Mouse (Mus musculus): Measurements from ENCODE around the gene Bsg. TPM values are rescaled to one million over a fixed set of nuclear protein-coding genes. Genes with fewer than 3 reads are reported as not detected.

Bsg gene
- polyA plus RNA-seq, 1 experiment from 2014 or later, result 985 TPM

GRCm38 (mm10) chr10:79726090-79726489, 21.8 kb downstream of the Bsg start:
- Histone ChIP-seq H3K27me3 (no peaks in the 10 kb centered on the region), H3K4me2 (no peak overlapping the region), H3K36me3 (peaks cover 11% of the 10 kb centered on the region; the same call in 1 of the 2 replicates), H3K9ac (no peak overlapping the region), H3K27ac (replicated peaks) (no peak overlapping the region), H3K9me3 (no peaks in the 10 kb centered on the region), H3K4me3 (no peak overlapping the region), H3K4me1 (replicated peaks) (0 out of 2 replicates have a peak, but pooled peaks cover 5% of the 10 kb centered on the region)
- 32% methylated on average over 11 of the region's 11 CpGs for WGBS
- ATAC-seq (ENCODE audit: low FRiP score, low read depth), result no peak

GRCm38 (mm10) chr10:79728323-79729249, 24.3 kb downstream of the Bsg start:
- WGBS, result 71% methylated on average over 28 of the region's 28 CpGs
- Histone ChIP-seq H3K9me3 (no peaks in the 10 kb centered on the region), H3K27ac (replicated peaks) (no peak overlapping the region), H3K9ac (no peak overlapping the region), H3K36me3 (peaks cover 35% of the 10 kb centered on the region), H3K4me3 (no peak overlapping the region), H3K27me3 (no peaks in the 10 kb centered on the region), H3K4me2 (no peak overlapping the region), H3K4me1 (replicated peaks) (no peaks in the 10 kb centered on the region)
- no peak for ATAC-seq (ENCODE audit: low FRiP score, low read depth)

GRCm38 (mm10) chr10:79729357-79729965, 25.2 kb downstream of the Bsg start:
- 74% methylated on average over 13 of the region's 13 CpGs for WGBS
- H3K9ac ChIP-seq, result no peak overlapping the region
- H3K27me3 ChIP-seq, result no peaks in the 10 kb centered on the region
- ATAC-seq (ENCODE audit: low FRiP score, low read depth), result no peak; the same call in 1 of the 2 replicates
- H3K9me3 ChIP-seq, result no peaks in the 10 kb centered on the region
- H3K36me3 ChIP-seq, result peaks cover 43% of the 10 kb centered on the region
- no peaks in the 10 kb centered on the region for H3K4me1 ChIP-seq (replicated peaks)
- no peak overlapping the region for H3K4me3 ChIP-seq
- no peak overlapping the region for H3K4me2 ChIP-seq
- H3K27ac ChIP-seq (replicated peaks), result no peak overlapping the region

- Histone ChIP-seq H3K4me3 (no peak overlapping the region), H3K9ac (no peak overlapping the region), H3K27me3 (no peaks in the 10 kb centered on the region), H3K4me2 (no peak overlapping the region), H3K36me3 (peaks cover 68% of the 10 kb centered on the region), H3K9me3 (peaks cover 5% of the 10 kb centered on the region; the same call in 1 of the 2 replicates), H3K27ac (replicated peaks) (no peak overlapping the region), H3K4me1 (replicated peaks) (no peaks in the 10 kb centered on the region)
- ATAC-seq (ENCODE audit: low FRiP score, low read depth), result no peak
- WGBS, result 97% methylated on average over 1 of the region's 1 CpGs
Measured at GRCm38 (mm10) chr10:79732500-79732899, 28.2 kb downstream of the Bsg start.

GRCm38 (mm10) chr10:79733847-79734246, 29.6 kb downstream of the Bsg start:
- 92% methylated on average over 15 of the region's 15 CpGs for WGBS
- Histone ChIP-seq H3K4me2 (no peak overlapping the region), H3K27ac (replicated peaks) (no peak overlapping the region), H3K9ac (no peak overlapping the region), H3K4me3 (no peak overlapping the region), H3K36me3 (peaks cover 81% of the 10 kb centered on the region), H3K9me3 (peaks cover 19% of the 10 kb centered on the region), H3K27me3 (no peaks in the 10 kb centered on the region), H3K4me1 (replicated peaks) (no peaks in the 10 kb centered on the region)
- ATAC-seq (ENCODE audit: low FRiP score, low read depth), result no peak

- Histone ChIP-seq H3K9me3 (peaks cover 33% of the 10 kb centered on the region), H3K4me3 (no peak overlapping the region), H3K9ac (no peak overlapping the region), H3K27me3 (no peaks in the 10 kb centered on the region), H3K4me1 (replicated peaks) (no peaks in the 10 kb centered on the region), H3K36me3 (peaks cover 96% of the 10 kb centered on the region), H3K27ac (replicated peaks) (no peak overlapping the region), H3K4me2 (no peak overlapping the region)
- no peak for ATAC-seq (ENCODE audit: low FRiP score, low read depth)
- 30% methylated on average over 44 of the region's 52 CpGs for WGBS
Measured at GRCm38 (mm10) chr10:79735361-79735760, 31.1 kb downstream of the Bsg start.

- Histone ChIP-seq H3K27ac (replicated peaks) (no peak overlapping the region), H3K4me3 (no peak overlapping the region), H3K4me1 (replicated peaks) (no peaks in the 10 kb centered on the region), H3K27me3 (no peaks in the 10 kb centered on the region), H3K36me3 (peaks cover 99% of the 10 kb centered on the region), H3K9me3 (peaks cover 33% of the 10 kb centered on the region), H3K4me2 (no peak overlapping the region), H3K9ac (no peak overlapping the region)
- ATAC-seq (ENCODE audit: low FRiP score, low read depth), result no peak
- 76% methylated on average over 14 of the region's 14 CpGs for WGBS
Measured at GRCm38 (mm10) chr10:79736706-79737105, 32.4 kb downstream of the Bsg start.

- Histone ChIP-seq H3K27me3 (no peaks in the 10 kb centered on the region), H3K4me1 (replicated peaks) (no peaks in the 10 kb centered on the region), H3K36me3 (peaks cover 98% of the 10 kb centered on the region), H3K4me3 (no peak overlapping the region), H3K9ac (no peak overlapping the region), H3K27ac (replicated peaks) (no peak overlapping the region), H3K4me2 (no peak overlapping the region), H3K9me3 (peaks cover 33% of the 10 kb centered on the region)
- 84% methylated on average over 10 of the region's 10 CpGs for WGBS
- no peak for ATAC-seq (ENCODE audit: low FRiP score, low read depth)
Measured at GRCm38 (mm10) chr10:79738259-79738658, 34.0 kb downstream of the Bsg start.

GRCm38 (mm10) chr10:79739234-79739633, 34.9 kb downstream of the Bsg start:
- WGBS, result 97% methylated on average over 28 of the region's 28 CpGs
- no peak for ATAC-seq (ENCODE audit: low FRiP score, low read depth)
- H3K9me3 ChIP-seq, result peaks cover 33% of the 10 kb centered on the region

GRCm38 (mm10) chr10:79740863-79741262, 36.6 kb downstream of the Bsg start:
- ATAC-seq (ENCODE audit: low FRiP score, low read depth), result no peak
- H3K27ac ChIP-seq (replicated peaks), result no peak overlapping the region
- H3K27me3 ChIP-seq, result no peaks in the 10 kb centered on the region
- 59% methylated on average over 11 of the region's 11 CpGs for WGBS
- no peak overlapping the region for H3K4me3 ChIP-seq
- no peak overlapping the region for H3K4me2 ChIP-seq
- peaks cover 7% of the 10 kb centered on the region for H3K4me1 ChIP-seq (replicated peaks)
- H3K9me3 ChIP-seq, result peaks cover 32% of the 10 kb centered on the region
- peaks cover 80% of the 10 kb centered on the region for H3K36me3 ChIP-seq
- no peak overlapping the region for H3K9ac ChIP-seq

More at GRCm38 (mm10) chr10:79739234-79739633, 34.9 kb downstream of the Bsg start:
- no peaks in the 10 kb centered on the region for H3K27me3 ChIP-seq
- peaks cover 96% of the 10 kb centered on the region for H3K36me3 ChIP-seq
- H3K4me2 ChIP-seq, result no peak overlapping the region
- no peak overlapping the region for H3K4me3 ChIP-seq
- H3K9ac ChIP-seq, result no peak overlapping the region
- no peaks in the 10 kb centered on the region for H3K4me1 ChIP-seq (replicated peaks)
- H3K27ac ChIP-seq (replicated peaks), result no peak overlapping the region

GRCm38 (mm10) chr10:79743161-79743560, 38.9 kb downstream of the Bsg start:
- no peak for ATAC-seq (ENCODE audit: low FRiP score, low read depth)
- Histone ChIP-seq H3K9ac (no peak overlapping the region), H3K4me2 (no peak overlapping the region), H3K27ac (replicated peaks) (no peak overlapping the region), H3K4me1 (replicated peaks) (peaks cover 14% of the 10 kb centered on the region), H3K9me3 (peaks cover 21% of the 10 kb centered on the region), H3K36me3 (peaks cover 57% of the 10 kb centered on the region), H3K4me3 (no peak overlapping the region), H3K27me3 (no peaks in the 10 kb centered on the region)
- WGBS, result 90% methylated on average over 11 of the region's 11 CpGs

GRCm38 (mm10) chr10:79743650-79744365, 39.5 kb downstream of the Bsg start:
- Histone ChIP-seq H3K9ac (no peak overlapping the region), H3K36me3 (peaks cover 50% of the 10 kb centered on the region), H3K4me2 (no peak overlapping the region), H3K4me1 (replicated peaks) (peaks cover 14% of the 10 kb centered on the region), H3K27ac (replicated peaks) (no peak overlapping the region), H3K27me3 (no peaks in the 10 kb centered on the region), H3K4me3 (no peak overlapping the region), H3K9me3 (peaks cover 15% of the 10 kb centered on the region)
- 93% methylated on average over 15 of the region's 15 CpGs for WGBS
- ATAC-seq (ENCODE audit: low FRiP score, low read depth), result no peak
